8 mouse cellular contexts compared by ENCODE assay signal in the genomic region with DNA sequence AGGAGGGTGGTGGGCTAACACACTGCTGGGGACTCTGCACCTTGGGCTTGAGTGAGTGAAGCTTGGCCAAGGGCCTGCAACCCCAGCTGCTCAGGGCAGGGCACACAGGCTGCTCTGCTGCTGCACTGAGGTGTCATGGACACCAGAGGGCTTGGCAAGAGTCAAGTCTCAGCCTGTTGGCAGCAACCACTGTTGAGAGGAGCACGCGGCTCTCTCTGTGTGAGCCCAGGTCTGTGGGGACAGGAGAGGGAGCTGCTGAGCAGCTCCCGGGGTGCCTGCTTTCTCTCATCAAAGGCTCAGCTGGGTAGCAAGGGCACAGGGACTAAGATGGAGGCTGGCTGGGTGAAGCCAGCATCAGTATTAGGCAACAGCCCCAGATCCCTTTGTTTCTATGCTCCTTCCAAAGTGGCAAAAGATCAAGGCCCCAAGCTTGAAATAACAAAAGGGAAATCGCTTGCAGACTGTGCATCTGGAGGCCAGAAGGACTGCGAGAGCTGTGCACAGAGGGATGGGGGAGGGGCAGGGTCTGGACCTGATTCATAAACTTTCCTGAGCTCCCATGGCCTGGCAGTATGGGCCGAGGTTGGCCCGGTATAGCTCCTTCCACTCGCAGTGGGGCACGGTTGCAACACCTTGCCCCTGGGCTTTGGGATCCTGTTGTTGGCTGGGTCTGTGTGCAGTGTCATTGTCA.
DNase-seq lines count a peak whose midpoint lies in the region; ATAC-seq lines count a peak whose summit lies in the region.

No protein-coding gene starts in this region.

- DNase-seq in Muller cell, postnatal 12 days (ENCODE audit: inconsistent ontology term), result peak; percentile 75
- peak; percentile 36 for DNase-seq in cerebellum, adult 9-11 months
- peak; percentile 72 for DNase-seq in heart, postnatal 4 days
- peak; percentile 72 for DNase-seq in layer of hippocampus, adult 9-11 months
- peak; percentile 70 to 74 for DNase-seq in lung, postnatal 4 days
- DNase-seq in right cerebral cortex, postnatal 25 days, result peak; percentile 39
- DNase-seq in B cell, adult 2 months, result no peak

- ATAC-seq in frontal cortex, adult (ENCODE audit: low TSS enrichment), result peak; percentile 94

Comparison
In these comparisons a context has a peak if more than half of its experiments do, and no peak if none do; other contexts are left out.
1. DNase-seq: peak in Muller cell, postnatal 12 days (single experiment), cerebellum, adult 9-11 months (single experiment), heart, postnatal 4 days (single experiment), layer of hippocampus, adult 9-11 months (single experiment), lung, postnatal 4 days (2 of 2) and right cerebral cortex, postnatal 25 days (single experiment); none in B cell, adult 2 months (0 of 2).